Mouse (Mus musculus) fibroblast of lung, adult 2 months (primary cell): ENCODE measurements around the gene Zfp991.
"Not testable (repeated sequence)": the region's sequence is repeated elsewhere in the genome, so short reads cannot be mapped to it uniquely, and the experiment has no call there.

Experiments used
- DNase-seq: peaks from one replicate; pipeline ENCODE4 v3.0.0-alpha.2; 2011; ENCODE audit warnings: low read depth

The Zfp991 gene

DNA sequence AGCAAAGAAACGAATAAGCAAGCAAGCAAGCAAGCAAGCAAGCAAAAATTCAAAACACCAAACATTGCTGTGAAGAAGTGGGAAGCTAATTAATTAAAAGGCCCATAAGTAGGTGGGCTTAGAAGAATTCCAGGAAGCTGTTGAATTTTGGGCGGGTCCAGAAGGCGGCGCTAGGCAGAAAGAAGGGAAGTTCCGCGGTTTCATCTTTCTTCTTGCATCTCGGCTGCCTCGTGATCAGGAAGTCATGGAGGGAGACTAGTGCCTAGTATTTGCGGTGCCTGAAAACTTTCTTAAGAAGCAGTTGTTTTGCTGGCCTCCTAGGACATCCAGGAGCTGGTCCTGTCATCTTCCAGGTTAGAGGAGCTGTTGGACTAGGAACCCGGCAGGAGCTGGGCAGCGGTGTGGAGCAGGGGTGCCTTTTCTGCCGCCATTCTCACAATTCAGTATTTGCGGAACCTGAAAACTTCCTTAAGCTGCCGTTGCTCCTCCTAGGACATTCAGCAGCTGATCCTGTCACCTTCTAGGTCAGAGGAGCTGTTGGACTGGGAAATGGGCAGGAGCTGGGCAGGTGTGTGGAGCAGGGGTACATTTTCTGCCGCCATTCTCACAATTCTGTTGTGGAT lies at the start of gene Zfp991:
TSS of gene Zfp991 (plus strand) at position 202 of the 623 bp plus-strand sequence.
- not testable (repeated sequence) for DNase-seq

DNA sequence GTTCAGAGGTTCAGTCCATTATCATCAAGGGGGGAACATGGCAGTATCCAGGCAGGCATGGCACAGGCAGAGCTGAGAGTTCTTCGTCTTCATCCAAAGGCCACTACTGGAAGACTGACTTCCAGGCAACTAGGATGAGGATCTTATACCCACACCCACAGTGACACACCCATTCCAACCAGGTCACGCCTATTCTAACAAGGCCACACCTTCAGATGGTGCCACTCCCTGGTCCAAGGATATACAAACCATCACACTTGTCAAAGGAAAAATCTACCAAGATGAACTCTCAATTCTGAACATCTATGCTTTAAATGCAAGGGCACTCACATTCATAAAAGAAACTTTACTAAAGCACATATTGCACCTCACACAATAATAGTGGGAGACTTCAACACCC lies 36.2 kb upstream of the Zfp991 start:
- DNase-seq, result not testable (repeated sequence)

GRCm38 (mm10) chr4:147101666-147102626 lies 29.9 kb upstream of the Zfp991 start:
- not testable (repeated sequence) for DNase-seq

- DNase-seq, result not testable (repeated sequence)
These were observed 28.0 kb upstream of the Zfp991 start for GRCm38 (mm10) chr4:147103814-147104213.

DNA sequence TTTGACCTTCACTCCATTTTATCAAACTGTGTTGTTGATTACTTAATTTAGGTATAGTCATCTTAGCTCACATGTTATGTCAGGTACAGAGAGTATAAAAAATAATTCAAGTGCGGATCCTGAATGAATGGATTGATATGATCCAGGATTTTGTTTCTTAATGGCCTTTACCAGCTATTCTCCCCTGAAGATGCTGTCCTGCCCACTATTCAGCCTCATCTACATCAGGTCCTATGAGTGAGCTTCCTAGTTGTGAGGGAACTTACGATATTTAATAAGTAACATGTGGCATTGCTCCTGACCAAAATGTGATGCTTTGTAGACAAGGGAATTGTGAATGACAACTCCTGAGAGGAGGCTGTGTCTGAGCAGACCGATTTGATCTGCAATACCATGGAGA lies 14.0 kb upstream of the Zfp991 start:
- not testable (repeated sequence) for DNase-seq

- not testable (repeated sequence) for DNase-seq
These were observed 9.6 kb upstream of the Zfp991 start for GRCm38 (mm10) chr4:147122286-147122685.

- not testable (repeated sequence) for DNase-seq
These were observed 8.0 kb upstream of the Zfp991 start for GRCm38 (mm10) chr4:147123797-147124196.

DNA sequence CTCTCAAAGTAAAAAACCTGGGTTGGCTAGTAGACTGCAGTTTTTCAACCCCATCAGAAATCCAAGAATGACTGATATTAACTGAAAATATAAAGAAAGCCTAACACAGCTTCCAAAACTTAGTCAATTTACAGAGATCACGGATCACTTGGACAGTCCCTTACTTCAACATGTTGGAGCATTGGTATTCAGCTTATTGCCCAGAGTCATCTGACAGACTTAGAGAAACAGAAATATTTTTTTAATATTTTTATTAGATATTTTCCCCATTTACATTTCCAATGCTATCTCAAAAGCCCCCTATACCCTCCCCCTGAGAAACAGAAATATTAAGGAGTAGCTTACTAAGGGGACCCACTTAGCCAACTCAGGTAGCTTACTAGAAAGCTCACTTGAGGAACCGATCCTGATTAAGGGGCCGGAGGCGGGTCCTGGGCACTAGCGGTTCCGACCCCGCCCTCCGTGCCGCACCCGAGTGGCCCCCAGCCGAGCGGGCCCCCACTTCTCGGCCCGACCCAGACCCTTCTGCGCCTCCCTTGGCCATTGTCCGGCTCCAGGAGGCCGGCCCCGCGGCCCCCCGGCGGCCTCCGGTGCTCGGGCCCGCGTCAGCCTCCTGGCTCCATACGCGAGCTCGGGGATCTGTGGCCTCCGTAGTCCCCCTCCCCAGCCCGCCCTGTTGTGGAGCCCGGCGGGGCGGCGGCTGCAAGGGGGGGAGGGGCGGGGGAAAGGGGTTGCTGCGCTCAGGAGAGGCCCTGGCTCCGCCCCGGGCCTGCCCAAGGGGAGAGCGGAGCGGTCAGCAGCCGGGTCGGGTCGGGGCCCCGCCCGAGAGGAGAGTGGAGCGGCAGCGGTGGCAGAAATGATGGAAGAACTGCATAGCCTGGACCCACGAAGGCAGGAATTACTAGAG lies 7.2 kb upstream of the Zfp991 start:
- not testable (repeated sequence) for DNase-seq

- not testable (repeated sequence) for DNase-seq
These were observed 6.5 kb upstream of the Zfp991 start for GRCm38 (mm10) chr4:147125326-147125725.

- not testable (repeated sequence) for DNase-seq
These were observed 6.0 kb upstream of the Zfp991 start for GRCm38 (mm10) chr4:147125870-147126269.

DNA sequence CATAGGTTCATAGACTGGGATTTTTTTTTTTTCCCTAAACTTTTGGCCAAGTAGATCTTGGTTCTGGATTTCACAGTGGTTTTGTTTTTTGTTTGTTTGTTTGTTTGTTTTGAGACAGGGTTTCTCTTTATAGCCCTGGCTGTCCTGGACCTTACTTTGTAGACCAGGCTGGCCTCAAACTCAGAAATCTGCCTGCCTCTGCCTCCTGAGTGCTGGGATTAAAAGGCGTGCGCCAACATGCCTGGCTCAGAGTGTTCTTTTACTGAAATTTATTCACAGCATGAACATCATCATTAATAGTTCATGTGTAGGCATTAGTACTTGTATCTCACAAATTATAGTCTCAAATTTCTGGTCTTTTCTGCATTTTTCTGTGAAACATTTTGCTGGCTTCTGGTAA lies 5.4 kb upstream of the Zfp991 start:
- not testable (repeated sequence) for DNase-seq

GRCm38 (mm10) chr4:147127137-147127536 lies 4.7 kb upstream of the Zfp991 start:
- DNase-seq, result not testable (repeated sequence)

- DNase-seq, result not testable (repeated sequence)
These were observed 3.7 kb upstream of the Zfp991 start for GRCm38 (mm10) chr4:147128152-147128551.

DNA sequence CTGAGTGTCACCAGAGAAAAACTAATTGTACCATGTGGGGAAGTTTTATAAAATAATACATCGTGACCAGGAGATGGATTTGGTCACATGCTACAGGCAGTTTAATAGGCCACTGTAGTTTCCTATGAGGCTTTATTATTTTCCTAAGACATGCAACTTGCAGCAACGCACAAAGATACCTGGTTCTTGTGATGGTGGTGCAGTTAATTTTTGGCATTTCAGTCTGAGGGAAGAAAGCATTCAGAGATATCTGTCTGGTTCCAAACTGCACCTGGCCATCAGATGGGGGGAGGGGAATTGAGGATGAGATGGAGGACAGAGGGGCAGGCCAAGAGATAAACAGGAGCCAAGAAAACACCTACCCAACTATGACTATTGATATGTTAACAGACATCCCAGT lies 1.8 kb downstream of the Zfp991 start:
- DNase-seq, result not testable (repeated sequence)

- DNase-seq, result not testable (repeated sequence)
These were observed 9.9 kb downstream of the Zfp991 start for GRCm38 (mm10) chr4:147141757-147142156.

- DNase-seq, result not testable (repeated sequence)
These were observed 33.4 kb downstream of the Zfp991 start for GRCm38 (mm10) chr4:147165282-147165681.

DNA sequence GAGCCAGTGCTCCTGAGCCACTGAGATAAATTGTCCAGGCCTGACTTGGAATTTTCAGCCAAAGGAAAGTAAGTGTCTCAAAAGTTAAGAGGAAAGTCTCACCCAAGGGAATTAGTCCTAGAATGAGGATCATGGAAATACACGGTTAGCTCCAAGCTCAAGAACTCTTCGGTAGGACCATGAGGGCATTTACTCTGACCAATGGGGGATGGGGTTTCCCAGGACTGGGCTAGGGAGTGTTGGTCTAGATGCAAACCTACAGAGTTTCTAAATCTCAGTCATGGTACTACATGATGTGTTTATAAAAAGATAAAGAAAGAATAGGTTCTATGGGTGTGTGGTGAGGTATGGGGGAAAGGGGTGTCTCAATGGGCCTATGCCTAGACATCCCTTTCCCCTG lies 38.7 kb downstream of the Zfp991 start:
- DNase-seq, result not testable (repeated sequence)

DNA sequence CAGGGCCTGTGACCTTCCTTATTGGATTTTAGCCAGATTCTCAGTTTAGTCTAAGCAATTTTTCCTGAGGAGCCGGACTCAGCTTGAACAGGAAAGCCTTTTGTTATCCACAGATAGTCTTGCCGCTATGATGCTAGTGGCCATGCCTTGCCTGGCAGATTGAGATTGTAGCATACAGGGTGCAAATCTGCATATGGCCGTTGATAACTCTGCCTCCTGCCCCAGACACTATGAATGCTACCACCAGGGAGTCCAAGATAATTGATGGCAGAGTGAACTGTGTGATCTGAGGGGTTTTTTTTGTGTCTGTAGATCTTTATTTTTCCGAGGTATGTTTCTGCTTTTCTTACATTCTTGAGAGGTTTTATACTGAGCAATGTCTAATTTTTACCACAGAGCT lies 39.7 kb downstream of the Zfp991 start:
- DNase-seq, result not testable (repeated sequence)

DNA sequence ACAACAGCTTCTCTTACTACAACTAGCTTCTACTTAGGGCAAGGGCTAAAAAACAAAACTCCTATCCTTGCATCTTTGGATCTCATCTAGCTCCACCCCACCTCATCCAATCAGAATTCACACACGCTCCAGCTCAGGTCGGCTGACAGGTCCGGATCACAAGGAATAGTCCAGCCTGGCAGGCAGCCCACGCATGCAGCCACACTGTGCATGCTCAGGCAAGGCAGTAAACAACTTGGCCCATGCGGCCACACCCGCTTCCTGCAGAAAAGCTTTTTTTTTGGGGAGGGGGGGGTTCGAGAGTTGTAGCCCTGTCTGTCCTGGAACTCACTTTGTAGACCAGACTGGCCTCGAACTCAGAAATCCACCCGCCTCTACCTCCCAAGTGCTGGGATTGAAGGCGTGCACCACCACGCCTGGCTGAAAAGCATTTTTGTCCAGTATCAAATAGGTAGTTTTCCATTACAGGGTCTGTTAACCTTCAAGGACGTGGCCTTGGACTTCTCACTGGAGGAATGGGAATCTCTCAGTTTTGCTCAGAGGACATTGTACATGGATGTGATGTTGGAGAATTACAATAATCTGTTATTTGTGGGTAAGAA lies 44.5 kb downstream of the Zfp991 start:
- not testable (repeated sequence) for DNase-seq

DNA sequence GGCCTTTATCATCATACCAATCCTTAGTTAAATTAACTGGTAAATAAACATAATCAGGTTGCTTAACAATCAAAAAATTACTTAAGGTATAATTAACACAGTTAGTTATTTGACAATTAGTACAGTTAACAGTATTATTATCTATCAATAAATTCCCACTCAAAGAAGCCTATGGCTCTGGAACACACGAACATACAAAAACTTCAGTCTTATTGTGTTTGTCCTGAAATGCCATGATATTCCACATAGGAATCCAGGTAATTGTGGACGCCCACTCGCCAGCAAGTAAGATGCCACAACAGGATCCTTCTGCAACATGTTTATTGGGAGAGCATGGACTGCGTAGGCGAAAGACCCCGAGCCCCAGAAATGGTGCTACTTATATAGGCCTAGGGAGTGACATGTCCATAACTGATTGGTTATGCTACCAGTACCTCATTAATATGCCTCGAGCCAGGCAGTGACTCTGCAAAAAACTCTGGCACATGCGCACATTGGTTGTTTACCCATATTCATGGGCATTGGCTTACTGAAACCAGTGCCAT lies 49.4 kb downstream of the Zfp991 start:
- not testable (repeated sequence) for DNase-seq
